Mouse (Mus musculus) ES-Bruce4 (cell line): Measurements from ENCODE around the gene Themis3.

Experiments
- CTCF ChIP-seq: IDR thresholded peaks from one replicate; pipeline ENCODE4 v1.8.1; 2011; ENCODE audit warnings: low read depth, low read length
- POLR2A ChIP-seq: IDR thresholded peaks from one replicate; pipeline ENCODE4 v1.8.1; 2011; ENCODE audit warnings: low read length; ENCODE audit not compliant: insufficient read depth

- no peak for TF ChIP-seq CTCF
- no peak for TF ChIP-seq POLR2A
Observed at GRCm38 (mm10) chr17:66516953-66517352, 77.5 kb downstream of the Themis3 start.
